ENCODE assay signal across 9 mouse cellular contexts in the genomic region with DNA sequence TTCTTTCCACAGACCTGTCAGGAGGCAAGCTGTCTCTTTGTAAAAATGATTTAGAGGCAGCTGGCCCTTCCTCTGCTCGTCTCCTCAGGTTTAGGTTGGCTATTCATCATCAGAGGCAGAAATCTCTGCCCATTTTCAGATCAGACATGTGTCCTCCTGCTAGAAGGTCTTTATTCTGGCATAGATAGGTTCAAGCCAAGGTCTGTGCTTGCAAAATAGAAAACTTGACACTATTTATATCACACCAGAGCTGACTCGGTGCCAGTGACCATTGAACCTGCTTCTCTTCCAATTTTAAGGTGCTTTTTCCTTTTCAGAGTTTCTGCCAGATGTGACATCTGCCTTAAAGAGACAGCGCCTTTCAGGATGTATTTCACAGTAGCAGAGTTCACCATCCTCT.
"Had no signal": no experiment of that assay in that cellular context is flagged by ENCODE, and none has a peak within 500 bp of the region (broad histone marks: within the 10 kb centered on the region; RNA-seq: fewer than 3 reads in every experiment).

No protein-coding gene starts in this region.

- H3K27me3 ChIP-seq: limb, embryonic 15.5 days; midbrain, embryonic 13.5 days had no signal

- DNase-seq: kidney, postnatal 14 days; lung, adult 2 months; lung, postnatal 36 days; right cerebral cortex, postnatal 14 days; thymus, postnatal 36 days had no signal

- H3K36me3 ChIP-seq: limb, embryonic 15.5 days; midbrain, embryonic 13.5 days had no signal

- ATAC-seq: lung, postnatal 0 days; midbrain, embryonic 13.5 days had no signal

- H3K9me3 ChIP-seq: limb, embryonic 15.5 days; midbrain, embryonic 13.5 days had no signal

- H3K4me1 ChIP-seq: limb, embryonic 15.5 days; midbrain, embryonic 13.5 days had no signal

- H3K4me3 ChIP-seq: limb, embryonic 15.5 days; midbrain, embryonic 13.5 days had no signal

- H3K9ac ChIP-seq: limb, embryonic 15.5 days; liver, embryonic 14.5 days; midbrain, embryonic 13.5 days had no signal

- H3K27ac ChIP-seq: limb, embryonic 15.5 days; liver, embryonic 14.5 days; midbrain, embryonic 13.5 days had no signal

- H3K4me2 ChIP-seq: limb, embryonic 15.5 days; midbrain, embryonic 13.5 days had no signal
